Mouse (Mus musculus) neural tube, embryonic 11.5 days (tissue): Measurements from ENCODE around the gene Zfp369. TPM values are rescaled to one million over a fixed set of nuclear protein-coding genes. Genes with fewer than 3 reads are reported as not detected.

Experiments
- ATAC-seq: fragments of 200-750 bp; cut with Nextera tagmentation; 2 replicates; pipeline ENCODE4 v1.8.0; 2017; ENCODE audit warnings: moderate number of reproducible peaks, mild to moderate bottlenecking, moderate TSS enrichment, moderate library complexity; ENCODE audit not compliant: insufficient read depth, low FRiP score, low TSS enrichment
- DNase-seq: peaks from one replicate; pipeline ENCODE4 v3.0.0-alpha.2; 2015; ENCODE audit warnings: low spot score
- H3K27ac ChIP-seq: fragments of 300-500 bp; sonication (generic); 2 replicates; pipeline ENCODE4 v1.5.1; 2014; ENCODE audit warnings: low read depth, mild to moderate bottlenecking, low read length
- H3K27me3 ChIP-seq: fragments of 300-500 bp; sonication (generic); 2 replicates; pipeline ENCODE4 v1.6.1; 2014; ENCODE audit warnings: mild to moderate bottlenecking, low read length, mixed read lengths; ENCODE audit not compliant: control insufficient read depth, insufficient read depth
- H3K36me3 ChIP-seq: fragments of 300-500 bp; sonication (generic); 2 replicates; pipeline ENCODE4 v1.6.1; 2014; ENCODE audit warnings: mild to moderate bottlenecking, low read length, moderate library complexity, mixed read lengths; ENCODE audit not compliant: control insufficient read depth, insufficient read depth
- H3K4me1 ChIP-seq: fragments of 300-500 bp; sonication (generic); 2 replicates; pipeline ENCODE4 v1.6.1; 2014; ENCODE audit warnings: low read length, mixed read lengths; ENCODE audit not compliant: control insufficient read depth, insufficient read depth
- H3K4me2 ChIP-seq: fragments of 300-500 bp; sonication (generic); 2 replicates; pipeline ENCODE4 v1.6.1; 2014; ENCODE audit warnings: low read depth, mild to moderate bottlenecking, moderate library complexity
- H3K4me3 ChIP-seq: fragments of 300-500 bp; sonication (generic); 2 replicates; pipeline ENCODE4 v1.5.1; 2014; ENCODE audit warnings: low read depth, low read length
- H3K9ac ChIP-seq: fragments of 300-500 bp; sonication (generic); 2 replicates; pipeline ENCODE4 v1.6.1; 2014; ENCODE audit warnings: mild to moderate bottlenecking, low read length
- H3K9me3 ChIP-seq: fragments of 300-500 bp; sonication (generic); 2 replicates; pipeline ENCODE4 v1.6.1; 2016; ENCODE audit warnings: low read length; ENCODE audit not compliant: control insufficient read depth
- WGBS: fragments of 180-500 bp; shearing (Covaris S2); extraction: QIAGEN DNeasy Blood & Tissue Kit; methylation state at CpG from one replicate; pipeline ENCODE4 v1.1.7; 2014; 5-methylcytosine and 5-hydroxymethylcytosine counted together
- polyA plus RNA-seq: library from polyadenylated mRNA; unstranded; fragments of >200 nt; fragmentation: Nextera tagmentation; extraction: Ambion mirVana; gene quantifications from 2 replicates; pipeline ENCODE4 v1.2.1, GENCODE M21; 2014

The Zfp369 gene
- 18.0 and 20.1 TPM in 2 replicates for polyA plus RNA-seq

DNA sequence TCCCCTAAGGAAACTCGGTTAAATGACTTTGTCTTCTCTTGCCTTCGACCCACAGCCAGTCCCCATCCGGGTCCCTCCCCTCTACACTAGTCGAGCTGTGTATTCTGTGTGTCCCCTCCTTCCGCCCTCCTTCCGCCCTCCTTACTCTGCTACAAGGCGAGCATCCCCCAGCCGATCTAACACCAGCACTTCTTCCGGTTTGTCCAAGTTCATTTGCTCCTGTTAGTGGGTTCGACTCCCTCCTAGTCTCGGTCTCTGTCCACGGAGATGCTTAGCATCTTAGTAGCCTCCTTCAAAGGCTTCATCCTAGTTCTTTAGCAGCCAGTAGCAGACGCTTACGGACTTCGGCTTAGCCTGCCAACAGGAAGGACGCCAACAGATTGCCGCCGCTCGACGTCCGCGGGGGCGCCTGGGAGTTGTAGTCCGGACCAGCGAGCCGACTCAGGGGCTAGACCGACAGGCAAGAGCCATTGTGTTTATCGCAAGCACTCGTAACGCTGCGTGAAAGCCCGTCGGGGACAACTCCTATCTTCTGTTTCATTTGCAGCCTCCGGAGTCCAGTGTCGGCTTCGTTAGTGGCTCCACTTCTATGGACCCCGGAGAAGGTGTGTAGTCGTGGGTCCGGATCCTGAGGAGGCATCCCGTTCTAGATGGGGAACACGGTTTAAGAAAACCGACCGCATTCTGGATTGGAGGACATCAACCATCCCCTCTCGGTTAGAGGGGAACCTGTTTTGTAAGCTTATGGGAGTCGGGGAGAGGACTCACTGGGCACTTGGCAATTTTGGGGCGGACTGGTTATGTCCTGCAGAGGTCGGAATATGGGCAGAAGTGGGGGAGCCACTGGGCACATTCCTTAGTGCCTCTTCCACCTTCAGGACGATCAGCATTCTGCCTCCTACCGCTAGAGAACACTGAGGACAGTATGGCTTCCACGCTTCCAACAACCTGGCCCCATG lies at the start of gene Zfp369:
Gene Zfp369, plus strand, starts transcription at position 432 of the 959 bp plus-strand sequence.
- H3K27ac ChIP-seq, result peak within 1 kb of the TSS; percentile 67
- H3K9ac ChIP-seq, result peak within 1 kb of the TSS; percentile 75
- 0 out of 2 replicates have a peak, but pooled peaks cover 2% of the 10 kb centered on the region for H3K36me3 ChIP-seq
- WGBS, result under 1% methylated on average over 50 of the region's 50 CpGs
- peak within 1 kb of the TSS; percentile 64 for H3K4me3 ChIP-seq
- no peaks in the 10 kb centered on the region for H3K4me1 ChIP-seq
- peak within 1 kb of the TSS; percentile 53 for H3K4me2 ChIP-seq
- peaks cover 13% of the 10 kb centered on the region for H3K9me3 ChIP-seq
- DNase-seq (peak; percentile 94), ATAC-seq (peak; percentile 98)
- no peaks in the 10 kb centered on the region for H3K27me3 ChIP-seq

DNA sequence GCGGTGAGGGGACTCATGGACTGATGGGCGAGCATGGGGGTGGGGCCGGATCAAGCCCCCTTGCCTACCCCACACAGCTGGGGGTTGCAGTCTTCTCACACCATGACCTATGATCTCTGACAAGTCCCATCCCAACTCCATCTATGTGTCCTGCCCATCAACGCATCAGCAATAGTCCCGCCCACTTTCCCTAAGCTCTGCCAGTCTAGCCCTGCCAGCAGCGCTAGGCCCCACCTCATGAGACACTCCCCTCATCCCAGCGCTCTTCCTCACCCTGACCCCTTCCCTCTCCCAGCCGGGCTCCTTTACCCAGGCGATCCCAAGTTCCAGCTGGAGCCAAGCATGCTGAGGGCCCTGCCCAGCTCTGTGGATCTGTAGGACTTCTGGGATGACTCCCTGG lies 41.4 kb upstream of the Zfp369 start:
- no peaks in the 10 kb centered on the region for H3K27me3 ChIP-seq
- no peaks in the 10 kb centered on the region for H3K36me3 ChIP-seq
- H3K4me2 ChIP-seq, result no peak overlapping the region
- H3K4me1 ChIP-seq, result peaks cover 3% of the 10 kb centered on the region; the same call in 1 of the 2 replicates
- no peak overlapping the region for H3K4me3 ChIP-seq
- 72% methylated on average over 9 of the region's 9 CpGs for WGBS
- DNase-seq, result no peak
- no peaks in the 10 kb centered on the region; the same call in 1 of the 2 replicates for H3K9me3 ChIP-seq
- no peak overlapping the region for H3K27ac ChIP-seq
- no peak for ATAC-seq
- no peak overlapping the region for H3K9ac ChIP-seq

DNA sequence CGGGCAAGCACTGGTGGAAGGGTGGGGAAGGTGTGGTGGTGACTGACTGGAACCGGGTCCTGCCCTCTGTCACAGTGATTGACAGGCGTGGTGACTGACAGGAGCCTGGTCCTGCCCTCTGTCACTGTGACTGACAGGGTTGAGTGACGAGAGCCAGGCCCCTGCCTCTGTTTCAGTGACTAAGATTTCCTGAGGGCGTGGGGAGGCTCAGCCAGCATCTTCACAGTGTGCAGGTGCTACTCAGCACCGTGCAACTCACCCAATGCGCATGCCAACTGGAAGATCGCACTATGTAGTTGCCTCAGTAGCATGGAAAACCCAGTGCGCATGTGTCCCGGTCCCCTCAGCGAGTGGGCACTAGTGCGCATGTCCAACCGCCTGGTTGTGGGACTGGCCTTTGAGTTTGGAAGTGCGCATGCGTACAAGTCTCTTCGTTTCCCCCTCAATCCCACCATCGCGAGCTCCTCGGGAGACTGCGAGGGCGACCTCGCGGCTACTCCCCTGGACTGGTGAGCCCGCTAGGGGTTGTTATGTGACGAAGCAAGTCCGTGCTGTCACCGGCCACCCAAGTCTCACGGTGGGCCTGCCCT lies 38.0 kb upstream of the Zfp369 start:
- ATAC-seq, result peak; percentile 95

DNA sequence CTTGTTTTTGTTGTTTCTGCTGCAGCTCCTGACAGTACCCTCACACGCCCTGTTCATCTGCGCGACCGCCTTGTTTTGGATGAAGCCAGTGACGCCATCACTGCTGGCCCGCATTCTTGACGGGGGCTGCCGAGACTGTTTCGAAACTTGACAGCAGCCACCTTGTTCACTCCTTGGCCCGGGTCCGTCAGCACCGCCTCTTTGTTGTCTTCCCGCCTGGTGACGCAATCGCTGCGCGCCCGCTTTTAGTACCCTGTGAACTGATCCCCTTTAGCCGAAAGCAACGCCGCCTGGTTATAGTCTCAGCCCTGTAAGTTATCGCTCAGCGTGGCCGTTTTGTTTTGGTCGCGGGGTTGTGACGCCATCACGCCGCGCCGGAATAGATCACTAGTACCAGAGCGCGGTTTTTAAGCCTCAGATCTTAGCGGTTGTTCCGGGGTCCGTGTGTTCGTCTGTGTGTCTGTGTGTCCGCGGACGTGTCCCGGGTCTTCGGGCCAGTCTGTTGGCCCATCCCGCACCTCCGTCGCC lies 37.5 kb upstream of the Zfp369 start:
- Histone ChIP-seq H3K4me1 (peaks cover 5% of the 10 kb centered on the region; the same call in 1 of the 2 replicates), H3K9me3 (peaks cover 10% of the 10 kb centered on the region), H3K4me3 (peak overlapping the region; percentile 75), H3K36me3 (no peaks in the 10 kb centered on the region; the same call in 1 of the 2 replicates), H3K27me3 (no peaks in the 10 kb centered on the region), H3K27ac (peak overlapping the region; percentile 57; the same call in 1 of the 2 replicates), H3K9ac (peak overlapping the region; percentile 71), H3K4me2 (peak overlapping the region; percentile 89)
- DNase-seq (peak; percentile 95), ATAC-seq (peak; percentile 82)
- under 1% methylated on average over 45 of the region's 45 CpGs for WGBS

More for the DNA sequence above, 38.0 kb upstream of the Zfp369 start:
- WGBS, result under 1% methylated on average over 28 of the region's 28 CpGs
- no peaks in the 10 kb centered on the region for H3K27me3 ChIP-seq
- peak overlapping the region; percentile 57; the same call in 1 of the 2 replicates for H3K27ac ChIP-seq
- H3K9ac ChIP-seq, result peak overlapping the region; percentile 71
- peak overlapping the region; percentile 89 for H3K4me2 ChIP-seq
- H3K4me3 ChIP-seq, result peak overlapping the region; percentile 75
- H3K9me3 ChIP-seq, result peaks cover 10% of the 10 kb centered on the region
- peak; percentile 96 for DNase-seq
- no peaks in the 10 kb centered on the region; the same call in 1 of the 2 replicates for H3K36me3 ChIP-seq
- H3K4me1 ChIP-seq, result peaks cover 5% of the 10 kb centered on the region; the same call in 1 of the 2 replicates

DNA sequence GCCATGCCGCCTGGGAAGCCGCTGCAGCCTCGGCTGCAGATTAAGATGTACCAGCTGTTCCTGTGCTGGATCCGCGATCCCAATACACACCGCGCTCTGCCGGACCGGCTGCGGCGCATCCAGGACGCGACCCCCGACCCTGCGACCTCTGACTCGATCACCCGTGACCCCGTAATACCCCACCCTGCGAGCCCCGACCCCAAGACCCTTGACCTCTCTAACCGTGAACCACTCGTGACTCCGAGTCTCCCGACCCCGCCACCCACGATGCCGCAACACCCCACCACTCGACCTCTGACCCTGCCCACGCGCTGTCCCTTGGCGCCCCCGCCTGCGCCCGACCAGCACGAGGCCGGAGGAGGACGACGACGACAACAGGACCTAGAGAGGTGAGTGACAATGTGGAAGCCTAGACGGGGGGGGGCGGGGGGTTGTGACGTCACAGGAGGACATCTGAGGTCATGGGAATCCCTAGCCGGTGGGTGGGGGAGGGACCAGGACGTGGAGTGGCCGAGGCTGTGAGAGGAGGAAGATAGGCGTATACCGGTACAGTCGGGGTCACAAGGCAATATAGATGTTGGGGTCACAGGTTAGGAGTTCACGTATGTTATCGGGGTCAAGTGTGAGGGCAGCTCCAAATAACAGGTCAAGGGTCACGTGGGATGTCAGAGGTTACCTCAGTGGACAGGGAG lies 36.8 kb upstream of the Zfp369 start:
- Histone ChIP-seq H3K4me3 (peak overlapping the region; percentile 75), H3K36me3 (no peaks in the 10 kb centered on the region; the same call in 1 of the 2 replicates), H3K9me3 (peaks cover 10% of the 10 kb centered on the region), H3K9ac (peak overlapping the region; percentile 71), H3K4me1 (peaks cover 5% of the 10 kb centered on the region; the same call in 1 of the 2 replicates), H3K27ac (0 out of 2 replicates have a peak overlapping the region, but pooled peaks have one; percentile 57), H3K4me2 (peak overlapping the region; percentile 89), H3K27me3 (no peaks in the 10 kb centered on the region)
- WGBS, result 1% methylated on average over 48 of the region's 51 CpGs
- DNase-seq (no peak), ATAC-seq (peak; percentile 17)

DNA sequence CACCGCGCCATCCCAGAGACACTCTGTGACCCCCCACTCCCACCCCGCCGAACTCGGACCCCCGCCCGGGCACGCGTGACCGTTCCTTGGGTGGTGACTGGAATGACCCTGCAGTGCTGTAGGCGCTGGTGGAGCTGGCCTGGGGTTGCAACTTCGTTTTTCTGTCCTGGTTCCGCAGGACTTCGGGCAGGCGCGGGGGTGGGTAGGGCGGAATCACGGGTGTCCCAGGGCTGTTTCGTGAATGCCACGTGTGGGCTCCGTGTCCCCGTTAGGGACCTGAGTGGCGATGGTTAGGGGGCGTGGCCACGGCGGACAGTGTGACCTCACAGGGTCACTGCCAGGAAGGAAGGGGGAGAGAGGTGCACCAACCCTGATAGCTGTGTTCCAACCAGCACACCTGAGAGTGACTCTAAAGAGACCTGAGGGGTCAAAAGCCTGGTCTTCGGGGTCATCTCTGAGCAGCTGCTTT lies 36.3 kb upstream of the Zfp369 start:
- H3K27me3 ChIP-seq, result no peaks in the 10 kb centered on the region
- peaks cover 10% of the 10 kb centered on the region for H3K9me3 ChIP-seq
- no peak overlapping the region for H3K27ac ChIP-seq
- 39% methylated on average over 26 of the region's 27 CpGs for WGBS
- peaks cover 5% of the 10 kb centered on the region; the same call in 1 of the 2 replicates for H3K4me1 ChIP-seq
- no peak for ATAC-seq
- H3K4me2 ChIP-seq, result peak overlapping the region; percentile 89
- DNase-seq, result no peak
- no peak overlapping the region for H3K9ac ChIP-seq
- no peaks in the 10 kb centered on the region; the same call in 1 of the 2 replicates for H3K36me3 ChIP-seq
- peak overlapping the region; percentile 75 for H3K4me3 ChIP-seq

DNA sequence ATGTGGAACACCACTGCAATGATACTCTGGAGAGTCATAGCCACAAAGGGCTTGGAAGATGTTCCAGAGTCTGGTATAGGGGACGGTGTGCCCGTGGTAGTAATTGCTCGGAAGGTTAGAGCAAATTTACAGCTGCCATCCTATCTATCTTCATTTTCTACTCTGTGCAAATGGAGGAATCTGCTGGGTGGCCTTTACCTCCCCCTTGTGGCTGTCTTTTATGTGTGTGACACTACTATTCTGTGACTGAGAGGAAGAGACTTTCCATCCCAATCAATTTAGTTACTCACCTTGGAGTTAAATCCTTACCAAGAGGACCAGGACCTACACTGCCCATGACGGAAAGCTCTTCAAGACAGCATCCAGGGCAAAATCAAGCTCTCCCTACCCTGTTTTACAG lies 35.3 kb upstream of the Zfp369 start:
- DNase-seq (no peak), ATAC-seq (no peak)
- Histone ChIP-seq H3K27me3 (no peaks in the 10 kb centered on the region), H3K4me3 (no peak overlapping the region), H3K36me3 (no peaks in the 10 kb centered on the region; the same call in 1 of the 2 replicates), H3K9me3 (peaks cover 10% of the 10 kb centered on the region; the same call in 1 of the 2 replicates), H3K27ac (no peak overlapping the region), H3K4me1 (peaks cover 5% of the 10 kb centered on the region; the same call in 1 of the 2 replicates), H3K4me2 (no peak overlapping the region), H3K9ac (no peak overlapping the region)
- 95% methylated on average over 4 of the region's 4 CpGs for WGBS
